Mouse (Mus musculus) heart, adult 2 months (tissue): ENCODE results near the gene Zfp932. TPM values are rescaled to one million over a fixed set of nuclear protein-coding genes. Genes with fewer than 3 reads are reported as not detected.
"Not testable (repeated sequence)": the region's sequence is repeated elsewhere in the genome, so short reads cannot be mapped to it uniquely, and the experiment has no call there.

Experiments used
- DNase-seq, 2 experiments: peaks; one replicate each; pipeline ENCODE4 v3.0.0; 2021
- H3K27ac ChIP-seq: fragments of 200-600 bp; 2 replicates; pipeline ENCODE4 v1.8.1; 2022
- H3K27me3 ChIP-seq: fragments of 200-500 bp; 2 replicates; pipeline ENCODE4 v1.6.1; 2012; ENCODE audit warnings: mild to moderate bottlenecking, low read length, inconsistent platforms, mixed read lengths; ENCODE audit not compliant: control insufficient read depth, insufficient read depth
- H3K36me3 ChIP-seq: fragments of 200-500 bp; 2 replicates; pipeline ENCODE4 v1.6.1; 2012; ENCODE audit warnings: low read length, inconsistent platforms; ENCODE audit not compliant: control insufficient read depth, insufficient read depth
- H3K4me1 ChIP-seq: fragments of 200-500 bp; 2 replicates; pipeline ENCODE4 v1.6.1; 2011; ENCODE audit warnings: low read length; ENCODE audit not compliant: control insufficient read depth, insufficient read depth
- H3K4me3 ChIP-seq: fragments of 200-600 bp; 2 replicates; pipeline ENCODE4 v1.8.1; 2022
- H3K79me2 ChIP-seq: fragments of 200-500 bp; replicated peaks from 2 replicates; pipeline ENCODE4 v1.6.1; 2012; ENCODE audit warnings: mild to moderate bottlenecking, inconsistent platforms, low read length, moderate library complexity, mixed read lengths; ENCODE audit not compliant: control insufficient read depth, insufficient read depth
- H3K9ac ChIP-seq: fragments of 200-500 bp; 2 replicates; pipeline ENCODE4 v1.6.1; 2012; ENCODE audit warnings: low read depth, mild to moderate bottlenecking, control low read depth, inconsistent platforms, low read length, mixed read lengths
- CTCF ChIP-seq: fragments of 200-600 bp; IDR thresholded peaks from 2 replicates; pipeline ENCODE4 v1.8.1; 2022; ENCODE audit warnings: antibody characterized with exemption, mild to moderate bottlenecking, moderate library complexity
- EP300 ChIP-seq: fragments of 200-500 bp; IDR thresholded peaks from 2 replicates; pipeline ENCODE4 v1.6.1; 2011; ENCODE audit warnings: low read depth, low read length, control low read depth; ENCODE audit not compliant: insufficient read depth
- POLR2A ChIP-seq: fragments of 200-500 bp; IDR thresholded peaks from 2 replicates; pipeline ENCODE4 v1.6.1; 2011; ENCODE audit warnings: mild to moderate bottlenecking, low read depth, low read length, control low read depth; ENCODE audit not compliant: insufficient read depth
- WGBS: fragments of 180-500 bp; shearing (Covaris S2); methylation state at CpG from one replicate; pipeline ENCODE4 v1.1.7; 2018; 5-methylcytosine and 5-hydroxymethylcytosine counted together
- intact Hi-C: fragments of 180-260 bp; cut with DNase I; formaldehyde crosslinking; loops from one replicate; pipeline ENCODE4 v1.15.1; 2025
- long read RNA-seq: library from polyadenylated mRNA; stranded (forward); transcript quantifications from one replicate; pipeline ENCODE4 v2.0.0, GENCODE M21; 2021
- polyA plus RNA-seq: library from polyadenylated mRNA; depleted of rRNA; stranded (reverse); fragments of >200 nt; gene quantifications from 2 replicates; pipeline ENCODE4 v1.2.3, GENCODE M21; 2012; rRNA removed
- total RNA-seq, 2 experiments: library from RNA; stranded (reverse); gene quantifications; 2 replicates each; pipeline ENCODE4 v1.2.3; 2021

The Zfp932 gene
- total RNA-seq: 1 to 10 TPM; 6.6 to 7.6 TPM
- polyA plus RNA-seq: 2.5 and 7.7 TPM in 2 replicates
- long read RNA-seq, partial matches to known transcripts: 0 of 3 reads
- long read RNA-seq, other reads (novel, unspliced or antisense): 0 of 3 reads

DNA sequence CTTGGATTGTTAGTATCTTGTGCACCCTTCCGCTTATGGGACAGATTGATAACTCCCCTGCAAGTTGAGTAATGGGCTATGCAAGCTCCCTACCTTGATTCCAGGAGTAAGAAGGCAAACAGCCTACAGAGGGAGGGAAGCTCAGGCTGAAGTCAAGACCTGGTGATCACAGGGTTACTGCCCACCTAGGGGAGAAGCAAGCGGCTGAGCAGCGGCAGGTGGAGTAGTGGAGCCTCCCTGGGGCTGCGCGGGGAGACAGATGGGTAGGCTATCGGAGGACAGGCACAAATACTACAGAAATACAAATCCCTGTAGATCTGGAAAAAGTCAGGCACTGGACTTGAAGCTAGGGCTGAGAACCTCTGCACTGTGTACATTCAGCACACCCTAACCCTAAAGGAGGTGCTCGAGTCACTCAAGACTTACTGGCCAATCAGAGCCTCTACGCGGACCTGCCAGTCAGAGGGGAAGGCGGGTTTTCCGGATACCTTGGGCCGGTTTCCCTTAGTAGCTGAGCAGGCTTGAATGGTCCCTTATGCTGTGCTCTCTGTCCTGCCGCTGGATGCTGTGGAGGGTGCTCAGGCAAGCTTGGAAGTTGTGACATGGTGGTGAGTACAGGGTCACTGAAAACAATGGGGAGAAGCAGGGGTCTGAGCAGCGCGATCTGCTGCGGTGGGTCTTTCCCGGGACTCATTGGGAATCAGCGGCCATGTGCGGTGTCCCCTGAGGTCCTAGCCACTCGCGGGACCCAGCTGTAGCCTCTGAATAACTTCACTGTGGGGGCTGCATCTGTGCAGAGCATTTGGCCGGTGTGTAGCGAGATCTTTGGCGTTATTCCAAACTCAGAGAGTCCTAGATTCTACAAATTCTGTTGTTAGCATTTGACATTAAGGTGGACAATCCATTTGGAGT, at the start of gene Zfp932:
Gene Zfp932 (plus strand): TSS at position 496 of the 912 bp plus-strand sequence.
- intact Hi-C loops: loop anchor here (5.0 to 10.0 kb wide), 3 partner anchors 61 to 139 kb away; partner anchors contain the start of gene Chfr
- not testable (repeated sequence) for H3K4me1 ChIP-seq, H3K79me2 ChIP-seq, H3K36me3 ChIP-seq, H3K27me3 ChIP-seq, H3K9ac ChIP-seq
- DNase-seq: peak; percentile 87 to 89
- Histone ChIP-seq H3K27ac (peak within 1 kb of the TSS; percentile 15; the same call in 1 of the 2 replicates), H3K4me3 (peak within 1 kb of the TSS; percentile 58)
- WGBS: no CpG with 5 or more reads among the region's 24 CpGs

DNA sequence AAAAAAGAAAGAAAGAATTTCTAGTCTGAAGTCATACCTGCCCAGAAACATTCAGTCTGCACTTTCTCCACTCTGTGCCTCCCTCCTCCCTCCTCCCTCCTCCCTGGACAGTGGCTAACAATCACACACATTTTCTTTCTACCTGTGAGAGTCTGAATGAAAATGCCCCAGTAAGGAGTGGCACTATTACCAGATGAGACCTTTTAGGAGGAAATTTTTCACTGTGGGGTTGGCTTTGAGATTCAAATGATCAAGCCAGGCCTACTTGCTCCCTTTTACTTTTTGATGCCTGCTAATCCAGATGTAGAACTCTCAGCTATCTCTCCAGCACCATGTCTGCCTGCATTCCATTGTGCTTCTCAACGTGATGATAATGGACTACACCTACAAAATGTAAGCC, 46.0 kb upstream of the Zfp932 start:
- WGBS: no CpG with 5 or more reads among the region's 1 CpGs
- no peaks in the 10 kb centered on the region for H3K27me3 ChIP-seq
- no peak for TF ChIP-seq POLR2A
- no peak for TF ChIP-seq CTCF
- TF ChIP-seq EP300: no peak
- no peaks in the 10 kb centered on the region for H3K4me1 ChIP-seq
- H3K79me2 ChIP-seq: no peaks in the 10 kb centered on the region
- no peak overlapping the region for H3K9ac ChIP-seq
- H3K36me3 ChIP-seq: no peaks in the 10 kb centered on the region
- DNase-seq: no peak
- no peak overlapping the region for H3K4me3 ChIP-seq
- no peak overlapping the region for H3K27ac ChIP-seq
- intact Hi-C loops: loop anchor here (10.0 kb wide), 1 partner anchor 55 kb away; no protein-coding TSS in a partner anchor

DNA sequence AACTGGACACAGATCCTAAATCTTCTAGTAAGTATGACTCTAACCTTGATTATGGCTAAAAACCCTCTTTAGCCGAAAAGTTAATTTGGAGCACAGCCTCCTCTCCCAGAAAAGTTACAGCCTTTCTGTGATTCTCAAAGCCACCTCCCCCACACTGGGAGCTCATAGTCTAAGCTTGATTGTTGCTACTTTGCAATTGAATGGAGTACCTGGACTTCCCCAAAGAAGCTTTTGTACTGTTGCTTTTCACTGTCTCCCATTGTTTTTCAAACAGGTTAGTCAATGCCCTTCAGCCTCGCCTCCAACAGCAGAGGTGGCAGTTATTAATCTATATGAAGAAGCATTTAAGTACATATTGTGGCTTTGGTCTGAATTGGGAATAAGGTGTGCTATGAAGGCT, 15.6 kb upstream of the Zfp932 start:
- H3K79me2 ChIP-seq, H3K4me1 ChIP-seq, intact Hi-C loops, H3K9ac ChIP-seq, H3K27me3 ChIP-seq, DNase-seq, H3K36me3 ChIP-seq, H3K27ac ChIP-seq, H3K4me3 ChIP-seq: not testable (repeated sequence)
- WGBS: no CpG with 5 or more reads among the region's 2 CpGs

DNA sequence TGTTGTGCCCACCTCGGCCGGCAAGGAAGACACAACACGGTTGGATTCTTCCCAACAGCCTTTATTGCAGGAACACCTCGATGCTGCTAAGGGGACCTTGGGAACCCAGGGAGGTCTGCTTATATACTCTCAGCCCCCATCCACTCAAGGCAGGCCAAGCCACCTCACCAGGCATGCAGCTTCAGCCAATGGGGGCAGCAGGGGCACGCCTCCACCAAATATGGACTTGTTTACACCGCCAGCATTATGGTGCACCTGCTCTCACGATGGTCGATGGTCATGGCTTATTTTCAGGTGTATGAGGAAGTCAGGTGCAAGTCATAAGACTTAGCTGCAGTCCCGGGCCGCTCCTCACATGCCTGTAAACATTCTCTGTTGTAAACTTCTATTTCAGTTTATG, 860 bp upstream of the Zfp932 start:
- not testable (repeated sequence) for H3K27ac ChIP-seq, H3K4me1 ChIP-seq, H3K36me3 ChIP-seq, H3K9ac ChIP-seq, H3K79me2 ChIP-seq, H3K27me3 ChIP-seq, DNase-seq, H3K4me3 ChIP-seq
- WGBS: no CpG with 5 or more reads among the region's 10 CpGs
- intact Hi-C loops: loop anchor here (5.0 to 10.0 kb wide), 3 partner anchors 62 to 139 kb away; partner anchors contain the start of gene Chfr

DNA sequence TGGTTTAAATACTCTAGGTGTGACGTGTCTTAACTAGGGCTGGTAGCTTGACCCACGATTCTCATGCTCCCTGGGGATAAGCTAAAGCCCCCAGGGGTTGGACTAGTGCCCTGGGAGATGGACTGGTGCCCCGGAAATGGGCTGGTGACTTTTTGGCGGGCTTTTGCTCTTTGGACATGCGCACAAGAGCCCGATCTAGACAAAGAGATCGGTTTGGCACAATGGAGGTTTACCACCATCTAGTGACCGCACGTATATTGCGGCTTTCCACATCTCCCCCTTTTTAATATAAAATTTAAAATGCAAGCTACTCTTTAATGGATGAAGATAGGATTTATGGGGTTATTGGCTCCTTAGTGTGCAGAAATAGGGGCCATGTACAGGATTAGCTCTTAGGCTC, 19.5 kb downstream of the Zfp932 start:
- H3K4me3 ChIP-seq, DNase-seq, H3K9ac ChIP-seq, H3K27ac ChIP-seq, H3K79me2 ChIP-seq, H3K27me3 ChIP-seq, H3K4me1 ChIP-seq, H3K36me3 ChIP-seq, intact Hi-C loops: not testable (repeated sequence)
- 85% methylated on average over 10 of the region's 10 CpGs for WGBS

DNA sequence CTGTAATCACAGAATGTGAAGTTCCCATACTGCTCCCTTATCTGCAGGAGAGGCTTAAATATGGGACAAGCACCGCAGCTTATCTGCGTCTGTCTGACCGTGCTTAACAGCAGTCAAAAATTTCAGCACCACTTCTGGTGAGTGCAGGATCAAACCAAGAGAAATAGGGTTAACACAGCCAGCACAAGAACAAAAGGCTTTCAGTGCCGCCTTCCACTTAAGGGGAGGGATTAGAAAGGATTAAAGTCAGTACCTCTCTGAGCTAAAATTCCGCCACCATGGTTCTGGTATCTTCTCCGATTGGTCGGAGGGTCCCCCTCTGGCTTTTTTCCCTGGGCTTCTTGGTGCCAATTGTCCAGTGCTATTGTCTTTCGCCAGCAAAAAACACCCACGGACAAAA, 27.0 kb downstream of the Zfp932 start:
- no peak for DNase-seq
- no peaks in the 10 kb centered on the region for H3K4me1 ChIP-seq
- H3K4me3 ChIP-seq: no peak overlapping the region
- 24% methylated on average over 9 of the region's 9 CpGs for WGBS
- H3K79me2 ChIP-seq: no peaks in the 10 kb centered on the region
- H3K9ac ChIP-seq: no peak overlapping the region
- H3K27me3 ChIP-seq: no peaks in the 10 kb centered on the region
- H3K27ac ChIP-seq: no peak overlapping the region
- no peaks in the 10 kb centered on the region for H3K36me3 ChIP-seq
- intact Hi-C loops: loop anchor here (10.0 kb wide), 2 partner anchors 418 to 518 kb away; no protein-coding TSS in a partner anchor
- no peak for TF ChIP-seq POLR2A
- no peak for TF ChIP-seq EP300
